Mouse (Mus musculus) embryonic facial prominence, embryonic 10.5 days (tissue): ENCODE measurements at regions not wholly inside any gene's neighbourhood (a gene's known extent, or its start where the extent isn't known, plus 50 kb on each side); places are given as distances from the start of the nearest gene placed in this dataset.

ENCODE experiments used
- DNase-seq: peaks from one replicate; pipeline ENCODE4 v3.0.0-alpha.2; 2017; ENCODE audit warnings: low spot score
- H3K27ac ChIP-seq: fragments of 300-500 bp; sonication (generic); replicated peaks from 2 replicates; pipeline ENCODE4 v1.5.1; 2016; ENCODE audit warnings: mild to moderate bottlenecking
- H3K27me3 ChIP-seq: fragments of 300-500 bp; sonication (generic); replicated peaks from 2 replicates; pipeline ENCODE4 v1.6.1; 2016; ENCODE audit warnings: low read depth, mild to moderate bottlenecking; ENCODE audit not compliant: poor library complexity, severe bottlenecking
- H3K36me3 ChIP-seq: fragments of 300-500 bp; sonication (generic); replicated peaks from 2 replicates; pipeline ENCODE4 v1.6.1; 2016; ENCODE audit warnings: mild to moderate bottlenecking, moderate library complexity
- H3K4me1 ChIP-seq: fragments of 300-500 bp; sonication (generic); 2 replicates; pipeline ENCODE4 v1.6.1; 2016
- H3K4me3 ChIP-seq: fragments of 300-500 bp; sonication (generic); 2 replicates; pipeline ENCODE4 v1.5.1; 2016; ENCODE audit warnings: mild to moderate bottlenecking, moderate library complexity
- H3K9me3 ChIP-seq: fragments of 300-500 bp; sonication (generic); 2 replicates; pipeline ENCODE4 v1.6.1; 2016; ENCODE audit warnings: mild to moderate bottlenecking
- WGBS: fragments of 180-500 bp; shearing (Covaris S2); methylation state at CpG from one replicate; pipeline ENCODE4 v1.1.7; 2016; 5-methylcytosine and 5-hydroxymethylcytosine counted together

GRCm38 (mm10) chr9:86015841-86016240 lies 173.7 kb downstream of the Tpbg start:
- DNase-seq: no peak
- Histone ChIP-seq H3K9me3 (no peaks in the 10 kb centered on the region), H3K4me3 (no peak overlapping the region), H3K27ac (no peak overlapping the region), H3K4me1 (no peaks in the 10 kb centered on the region), H3K27me3 (no peaks in the 10 kb centered on the region), H3K36me3 (no peaks in the 10 kb centered on the region)
- 83% methylated on average over 4 of the region's 4 CpGs for WGBS

- DNase-seq: no peak
- H3K27me3 ChIP-seq: no peaks in the 10 kb centered on the region
- no peak overlapping the region for H3K27ac ChIP-seq
- H3K36me3 ChIP-seq: no peaks in the 10 kb centered on the region
- 89% methylated on average over 6 of the region's 6 CpGs for WGBS
- no peaks in the 10 kb centered on the region for H3K9me3 ChIP-seq
- no peak overlapping the region for H3K4me3 ChIP-seq
- no peaks in the 10 kb centered on the region for H3K4me1 ChIP-seq
Measured at GRCm38 (mm10) chr9:86020133-86020532, 178.0 kb downstream of the Tpbg start.

GRCm38 (mm10) chr9:86020765-86021164 lies 178.6 kb downstream of the Tpbg start:
- no peak overlapping the region for H3K4me3 ChIP-seq
- H3K27ac ChIP-seq: no peak overlapping the region
- no peaks in the 10 kb centered on the region for H3K27me3 ChIP-seq
- 87% methylated on average over 4 of the region's 4 CpGs for WGBS
- H3K4me1 ChIP-seq: no peaks in the 10 kb centered on the region
- no peaks in the 10 kb centered on the region for H3K36me3 ChIP-seq
- H3K9me3 ChIP-seq: no peaks in the 10 kb centered on the region
- no peak for DNase-seq

- WGBS: 75% methylated on average over 5 of the region's 5 CpGs
- no peaks in the 10 kb centered on the region for H3K27me3 ChIP-seq
- no peak for DNase-seq
- H3K27ac ChIP-seq: no peak overlapping the region
- H3K4me3 ChIP-seq: no peak overlapping the region
- no peaks in the 10 kb centered on the region for H3K36me3 ChIP-seq
- H3K9me3 ChIP-seq: no peaks in the 10 kb centered on the region
- no peaks in the 10 kb centered on the region for H3K4me1 ChIP-seq
Measured at GRCm38 (mm10) chr9:86030738-86031137, 188.6 kb downstream of the Tpbg start.

GRCm38 (mm10) chr9:86044098-86044497 lies 201.9 kb downstream of the Tpbg start:
- DNase-seq: peak; percentile 9
- 55% methylated on average over 4 of the region's 4 CpGs for WGBS
- Histone ChIP-seq H3K27me3 (no peaks in the 10 kb centered on the region), H3K9me3 (no peaks in the 10 kb centered on the region), H3K27ac (no peak overlapping the region), H3K36me3 (no peaks in the 10 kb centered on the region), H3K4me3 (no peak overlapping the region), H3K4me1 (no peaks in the 10 kb centered on the region)

GRCm38 (mm10) chr9:86058116-86058515 lies 215.9 kb downstream of the Tpbg start:
- 87% methylated on average over 4 of the region's 4 CpGs for WGBS
- Histone ChIP-seq H3K36me3 (no peaks in the 10 kb centered on the region), H3K27ac (no peak overlapping the region), H3K27me3 (no peaks in the 10 kb centered on the region), H3K4me3 (no peak overlapping the region), H3K9me3 (no peaks in the 10 kb centered on the region), H3K4me1 (no peaks in the 10 kb centered on the region)
- no peak for DNase-seq

GRCm38 (mm10) chr9:86060049-86060448 lies 217.9 kb downstream of the Tpbg start:
- Histone ChIP-seq H3K27ac (no peak overlapping the region), H3K9me3 (no peaks in the 10 kb centered on the region), H3K36me3 (no peaks in the 10 kb centered on the region), H3K4me1 (no peaks in the 10 kb centered on the region), H3K27me3 (no peaks in the 10 kb centered on the region), H3K4me3 (no peak overlapping the region)
- no peak for DNase-seq
- WGBS: 82% methylated on average over 6 of the region's 6 CpGs

- Histone ChIP-seq H3K27ac (no peak overlapping the region), H3K27me3 (no peaks in the 10 kb centered on the region), H3K9me3 (no peaks in the 10 kb centered on the region), H3K4me1 (no peaks in the 10 kb centered on the region), H3K36me3 (no peaks in the 10 kb centered on the region), H3K4me3 (no peak overlapping the region)
- WGBS: 94% methylated on average over 4 of the region's 4 CpGs
- DNase-seq: no peak
Measured at GRCm38 (mm10) chr9:86061230-86061629, 219.1 kb downstream of the Tpbg start.

- no peak for DNase-seq
- no peaks in the 10 kb centered on the region for H3K27me3 ChIP-seq
- no peaks in the 10 kb centered on the region for H3K4me1 ChIP-seq
- no peaks in the 10 kb centered on the region for H3K9me3 ChIP-seq
- no peak overlapping the region for H3K27ac ChIP-seq
- H3K4me3 ChIP-seq: no peak overlapping the region
- no peaks in the 10 kb centered on the region for H3K36me3 ChIP-seq
Measured at GRCm38 (mm10) chr9:86079275-86079674, 237.1 kb downstream of the Tpbg start.

GRCm38 (mm10) chr9:86081873-86082272 lies 239.7 kb downstream of the Tpbg start:
- no peak for DNase-seq
- no peaks in the 10 kb centered on the region for H3K4me1 ChIP-seq
- H3K4me3 ChIP-seq: no peak overlapping the region
- no peaks in the 10 kb centered on the region for H3K36me3 ChIP-seq
- 78% methylated on average over 6 of the region's 6 CpGs for WGBS
- H3K27ac ChIP-seq: no peak overlapping the region
- H3K9me3 ChIP-seq: no peaks in the 10 kb centered on the region
- no peaks in the 10 kb centered on the region for H3K27me3 ChIP-seq

GRCm38 (mm10) chr9:86092998-86093397 lies 250.8 kb downstream of the Tpbg start:
- no peaks in the 10 kb centered on the region for H3K9me3 ChIP-seq
- no peak for DNase-seq

GRCm38 (mm10) chr9:86095460-86095859 lies 253.3 kb downstream of the Tpbg start:
- H3K27me3 ChIP-seq: no peaks in the 10 kb centered on the region
- DNase-seq: no peak
- no peaks in the 10 kb centered on the region for H3K4me1 ChIP-seq
- H3K27ac ChIP-seq: no peak overlapping the region
- H3K4me3 ChIP-seq: no peak overlapping the region
- no peaks in the 10 kb centered on the region for H3K9me3 ChIP-seq
- no peaks in the 10 kb centered on the region for H3K36me3 ChIP-seq
- 73% methylated on average over 2 of the region's 2 CpGs for WGBS

More at GRCm38 (mm10) chr9:86092998-86093397, 250.8 kb downstream of the Tpbg start:
- Histone ChIP-seq H3K4me3 (no peak overlapping the region), H3K27ac (no peak overlapping the region), H3K36me3 (no peaks in the 10 kb centered on the region), H3K27me3 (no peaks in the 10 kb centered on the region), H3K4me1 (no peaks in the 10 kb centered on the region)

- Histone ChIP-seq H3K4me3 (no peak overlapping the region), H3K27ac (no peak overlapping the region), H3K27me3 (no peaks in the 10 kb centered on the region), H3K9me3 (no peaks in the 10 kb centered on the region), H3K36me3 (no peaks in the 10 kb centered on the region), H3K4me1 (no peaks in the 10 kb centered on the region)
- DNase-seq: no peak
- 77% methylated on average over 1 of the region's 1 CpGs for WGBS
Measured at GRCm38 (mm10) chr9:86096246-86096645, 254.1 kb downstream of the Tpbg start.

GRCm38 (mm10) chr9:86099325-86099724 lies 257.1 kb downstream of the Tpbg start:
- H3K9me3 ChIP-seq: no peaks in the 10 kb centered on the region
- H3K27me3 ChIP-seq: no peaks in the 10 kb centered on the region
- H3K4me1 ChIP-seq: no peaks in the 10 kb centered on the region
- no peak overlapping the region for H3K4me3 ChIP-seq
- no peaks in the 10 kb centered on the region for H3K36me3 ChIP-seq
- no peak for DNase-seq
- WGBS: 87% methylated on average over 1 of the region's 1 CpGs
- H3K27ac ChIP-seq: no peak overlapping the region
